Mouse (Mus musculus) limb, embryonic 11.5 days (tissue): ENCODE data around the gene Drd1. TPM values are rescaled to one million over a fixed set of nuclear protein-coding genes. Genes with fewer than 3 reads are reported as not detected.

Experiments used
- ATAC-seq: fragments of 200-750 bp; cut with Nextera tagmentation; 2 replicates; pipeline ENCODE4 v1.8.0; 2017; ENCODE audit warnings: low read depth; ENCODE audit not compliant: insufficient number of reproducible peaks, low FRiP score, low TSS enrichment
- DNase-seq: peaks from one replicate; pipeline ENCODE4 v3.0.0-alpha.2; 2015; ENCODE audit warnings: low spot score
- H3K27ac ChIP-seq: fragments of 300-500 bp; sonication (generic); replicated peaks from 2 replicates; pipeline ENCODE4 v1.5.1; 2014; ENCODE audit warnings: low read depth, mild to moderate bottlenecking, low read length
- H3K27me3 ChIP-seq: fragments of 300-500 bp; sonication (generic); 2 replicates; pipeline ENCODE4 v1.6.1; 2014; ENCODE audit warnings: mild to moderate bottlenecking, low read length, mixed read lengths; ENCODE audit not compliant: control insufficient read depth, insufficient read depth
- H3K36me3 ChIP-seq: fragments of 300-500 bp; sonication (generic); 2 replicates; pipeline ENCODE4 v1.6.1; 2014; ENCODE audit warnings: mild to moderate bottlenecking, low read length, moderate library complexity, mixed read lengths; ENCODE audit not compliant: control insufficient read depth, insufficient read depth
- H3K4me1 ChIP-seq: fragments of 300-500 bp; sonication (generic); 2 replicates; pipeline ENCODE4 v1.6.1; 2014; ENCODE audit warnings: low read length, mixed read lengths; ENCODE audit not compliant: control insufficient read depth, insufficient read depth
- H3K4me2 ChIP-seq: fragments of 300-500 bp; sonication (generic); 2 replicates; pipeline ENCODE4 v1.6.1; 2014; ENCODE audit warnings: low read depth, mild to moderate bottlenecking, moderate library complexity; ENCODE audit not compliant: severe bottlenecking
- H3K4me3 ChIP-seq: fragments of 300-500 bp; sonication (generic); 2 replicates; pipeline ENCODE4 v1.5.1; 2014; ENCODE audit warnings: low read depth, low read length
- H3K9ac ChIP-seq: fragments of 300-500 bp; sonication (generic); 2 replicates; pipeline ENCODE4 v1.6.1; 2014; ENCODE audit warnings: mild to moderate bottlenecking, low read length
- H3K9me3 ChIP-seq: fragments of 300-500 bp; sonication (generic); 2 replicates; pipeline ENCODE4 v1.6.1; 2016; ENCODE audit warnings: low read length; ENCODE audit not compliant: control insufficient read depth
- WGBS: fragments of 180-500 bp; shearing (Covaris S2); extraction: QIAGEN DNeasy Blood & Tissue Kit; methylation state at CpG from one replicate; pipeline ENCODE4 v1.1.7; 2014; 5-methylcytosine and 5-hydroxymethylcytosine counted together
- polyA plus RNA-seq: library from polyadenylated mRNA; unstranded; fragments of >200 nt; fragmentation: Nextera tagmentation; extraction: Ambion mirVana; gene quantifications from 2 replicates; pipeline ENCODE4 v1.2.1, GENCODE M21; 2014

Drd1 gene
- polyA plus RNA-seq, 1 experiment from 2014 or later, result not detected

DNA sequence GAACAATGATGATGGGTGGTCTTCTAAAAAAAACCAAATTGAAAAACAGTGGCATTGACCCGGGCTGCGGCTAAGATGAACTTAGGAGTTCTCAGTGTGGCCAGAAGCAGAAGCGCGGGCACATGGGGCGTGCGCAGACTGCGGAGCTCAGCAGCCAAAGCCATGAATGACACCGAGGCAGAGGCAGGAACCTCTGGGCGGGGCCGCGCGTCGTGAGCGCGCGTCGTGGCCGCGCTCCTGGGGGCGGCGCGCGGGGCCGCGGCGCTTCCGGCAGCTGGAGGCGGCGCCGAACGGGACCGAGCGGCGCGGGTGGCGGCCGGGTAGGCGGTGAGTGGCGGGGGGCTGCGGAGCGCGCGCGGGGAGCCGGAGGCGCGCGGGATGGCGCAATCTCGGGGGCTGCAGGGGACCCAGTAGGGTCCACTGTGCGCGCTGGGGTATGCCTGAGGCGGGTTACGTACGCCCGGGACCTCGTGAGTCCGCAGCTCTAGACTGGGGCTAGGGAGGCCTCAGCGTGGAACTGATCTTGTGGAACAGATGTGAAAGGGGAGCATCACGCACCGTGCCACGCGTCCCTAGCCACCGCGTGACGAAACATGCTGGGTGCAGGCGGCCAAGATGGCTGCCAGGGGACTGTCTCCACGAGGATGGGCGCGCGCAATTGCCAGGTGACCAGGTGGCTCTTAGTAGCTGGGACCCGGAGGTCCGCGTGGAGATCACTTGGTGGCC, 16.3 kb upstream of the Drd1 start, which contains the start of gene Sfxn1:
TSS of gene Sfxn1 (plus strand) at position 264 of the 726 bp plus-strand sequence.
- no peaks in the 10 kb centered on the region for H3K27me3 ChIP-seq
- ATAC-seq (peak; percentile 75), DNase-seq (peak; percentile 81)
- peak within 1 kb of the TSS; percentile 84 for H3K9ac ChIP-seq
- H3K9me3 ChIP-seq, result no peaks in the 10 kb centered on the region
- peak within 1 kb of the TSS; percentile 76 for H3K4me2 ChIP-seq
- no peaks in the 10 kb centered on the region for H3K4me1 ChIP-seq
- H3K27ac ChIP-seq, result no peak within 1 kb of the TSS
- H3K4me3 ChIP-seq, result peak within 1 kb of the TSS; percentile 69
- under 1% methylated on average over 70 of the region's 74 CpGs for WGBS
- H3K36me3 ChIP-seq, result no peaks in the 10 kb centered on the region

GRCm38 (mm10) chr13:54071011-54071410, 15.5 kb upstream of the Drd1 start:
- no peaks in the 10 kb centered on the region for H3K4me1 ChIP-seq
- ATAC-seq, result no peak
- no peaks in the 10 kb centered on the region for H3K9me3 ChIP-seq
- no peak overlapping the region for H3K4me3 ChIP-seq
- H3K36me3 ChIP-seq, result no peaks in the 10 kb centered on the region
- no peak overlapping the region for H3K27ac ChIP-seq
- WGBS, result 98% methylated on average over 9 of the region's 9 CpGs
- no peaks in the 10 kb centered on the region for H3K27me3 ChIP-seq
- H3K9ac ChIP-seq, result no peak overlapping the region
- no peak for DNase-seq
- H3K4me2 ChIP-seq, result no peak overlapping the region

- no peak overlapping the region for H3K4me3 ChIP-seq
- no peaks in the 10 kb centered on the region for H3K27me3 ChIP-seq
- no peaks in the 10 kb centered on the region for H3K9me3 ChIP-seq
- H3K4me2 ChIP-seq, result no peak overlapping the region
- H3K9ac ChIP-seq, result no peak overlapping the region
- H3K27ac ChIP-seq, result no peak overlapping the region
- WGBS, result 48% methylated on average over 6 of the region's 6 CpGs
- DNase-seq (no peak), ATAC-seq (no peak)
- no peaks in the 10 kb centered on the region for H3K4me1 ChIP-seq
- H3K36me3 ChIP-seq, result no peaks in the 10 kb centered on the region
Observed at GRCm38 (mm10) chr13:54067617-54068166, 12.2 kb upstream of the Drd1 start.

DNA sequence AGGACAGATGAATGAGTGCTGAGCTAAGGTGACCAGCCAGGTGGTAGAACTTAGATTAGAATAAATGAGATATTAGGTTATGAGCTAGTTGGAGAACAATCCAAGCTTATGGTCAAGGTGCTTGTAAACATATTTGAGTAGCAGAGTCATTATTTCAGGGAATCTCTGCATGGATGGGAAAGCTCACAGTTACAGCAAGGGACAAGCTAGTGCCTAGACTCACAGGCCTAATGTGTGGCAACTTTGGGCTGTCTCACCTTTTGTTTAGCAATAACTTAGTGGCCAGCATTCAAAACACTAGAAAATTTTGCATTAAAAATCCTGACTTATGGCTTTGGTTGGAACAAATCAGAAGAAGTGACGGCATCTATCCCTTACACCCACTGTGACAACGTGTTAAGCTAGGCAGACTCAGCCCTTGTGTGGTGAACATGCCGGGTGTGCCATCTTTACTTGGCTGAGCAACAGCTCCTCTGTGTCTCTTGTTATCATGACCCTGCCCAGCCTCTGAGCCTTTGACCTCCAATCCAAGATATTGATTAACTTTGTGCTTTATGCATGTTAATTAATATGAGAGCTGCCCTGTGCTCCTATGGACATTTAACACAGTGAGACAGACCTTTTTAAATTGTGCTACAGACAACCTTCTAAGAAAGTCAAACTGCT, 10.7 kb upstream of the Drd1 start:
- no peak for DNase-seq
- Histone ChIP-seq H3K27me3 (no peaks in the 10 kb centered on the region), H3K4me1 (no peaks in the 10 kb centered on the region), H3K27ac (no peak overlapping the region), H3K9me3 (no peaks in the 10 kb centered on the region), H3K4me3 (no peak overlapping the region), H3K36me3 (no peaks in the 10 kb centered on the region), H3K9ac (no peak overlapping the region), H3K4me2 (no peak overlapping the region)
- WGBS, result 93% methylated on average over 3 of the region's 3 CpGs
- ATAC-seq, result no peak

- no peaks in the 10 kb centered on the region for H3K4me1 ChIP-seq
- H3K27ac ChIP-seq, result no peak overlapping the region
- no peak overlapping the region for H3K9ac ChIP-seq
- DNase-seq, result no peak
- H3K9me3 ChIP-seq, result no peaks in the 10 kb centered on the region
- no peaks in the 10 kb centered on the region for H3K27me3 ChIP-seq
- H3K4me2 ChIP-seq, result no peak overlapping the region
- H3K36me3 ChIP-seq, result no peaks in the 10 kb centered on the region
- WGBS, result 2% methylated on average over 3 of the region's 3 CpGs
- H3K4me3 ChIP-seq, result no peak overlapping the region
- no peak for ATAC-seq
Observed at GRCm38 (mm10) chr13:54063292-54063691, 7.8 kb upstream of the Drd1 start.

GRCm38 (mm10) chr13:54062068-54062467, 6.6 kb upstream of the Drd1 start:
- no peak for DNase-seq
- 87% methylated on average over 3 of the region's 3 CpGs for WGBS
- H3K4me2 ChIP-seq, result no peak overlapping the region
- H3K4me1 ChIP-seq, result no peaks in the 10 kb centered on the region
- 0 out of 2 replicates have a peak, but pooled peaks cover 3% of the 10 kb centered on the region for H3K27me3 ChIP-seq
- H3K4me3 ChIP-seq, result no peak overlapping the region
- no peak for ATAC-seq
- H3K9ac ChIP-seq, result no peak overlapping the region
- no peak overlapping the region for H3K27ac ChIP-seq
- no peaks in the 10 kb centered on the region for H3K9me3 ChIP-seq
- no peaks in the 10 kb centered on the region for H3K36me3 ChIP-seq

GRCm38 (mm10) chr13:54054962-54055361, 543 bp downstream of the Drd1 start:
- DNase-seq, result peak; percentile 47
- ATAC-seq, result 0 out of 2 replicates have a peak, but pooled peaks have one; percentile 44
- Histone ChIP-seq H3K9me3 (no peaks in the 10 kb centered on the region), H3K4me1 (peaks cover 10% of the 10 kb centered on the region), H3K27me3 (peaks cover 33% of the 10 kb centered on the region), H3K27ac (no peak overlapping the region), H3K4me2 (peak overlapping the region; percentile 88), H3K36me3 (no peaks in the 10 kb centered on the region), H3K4me3 (peak overlapping the region; percentile 36), H3K9ac (no peak overlapping the region; the same call in 1 of the 2 replicates)
- WGBS, result under 1% methylated on average over 20 of the region's 20 CpGs

DNA sequence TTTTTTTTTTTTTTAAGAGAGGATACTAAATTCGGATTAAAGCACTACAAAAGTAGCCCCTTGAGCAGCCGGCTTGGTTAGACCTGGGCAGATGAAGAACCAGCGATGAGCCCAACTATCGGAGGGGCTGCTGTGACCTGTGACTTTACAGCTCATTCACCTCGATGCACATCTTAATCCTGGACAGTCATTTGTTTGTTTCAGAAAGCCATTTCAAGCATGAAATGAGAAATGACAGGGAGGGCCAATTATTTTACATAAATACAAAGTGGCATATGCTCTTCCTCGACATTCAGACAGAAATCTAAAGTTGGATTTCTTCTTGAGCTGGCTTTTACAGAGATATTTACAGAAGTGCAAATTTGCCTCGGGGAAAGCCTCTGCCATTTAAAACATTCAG, 3.9 kb downstream of the Drd1 start:
- no peak overlapping the region for H3K4me3 ChIP-seq
- 72% methylated on average over 7 of the region's 7 CpGs for WGBS
- no peak overlapping the region for H3K9ac ChIP-seq
- no peak overlapping the region for H3K27ac ChIP-seq
- ATAC-seq (no peak), DNase-seq (no peak)
- peaks cover 29% of the 10 kb centered on the region for H3K27me3 ChIP-seq
- H3K4me1 ChIP-seq, result peaks cover 10% of the 10 kb centered on the region
- H3K36me3 ChIP-seq, result no peaks in the 10 kb centered on the region
- H3K4me2 ChIP-seq, result no peak overlapping the region
- H3K9me3 ChIP-seq, result no peaks in the 10 kb centered on the region
